Mouse (Mus musculus): ENCODE data around the gene Gm20388.

- TF ChIP-seq CTCF (IDR thresholded peaks at IDR 0.05; ENCODE audit: low read depth): no peak
- TF ChIP-seq EP300 (IDR thresholded peaks at IDR 0.05; ENCODE audit: low read depth): no peak
These were observed 2613.9 kb downstream of the Gm20388 start for GRCm38 (mm10) chr8:122524506-122524905.

All from liver, embryonic 14.5 days (tissue).